Mouse (Mus musculus) stomach, postnatal 0 days (tissue): ENCODE data around the gene Rufy2.

ENCODE experiments used
- CTCF ChIP-seq: IDR thresholded peaks from 2 replicates; pipeline ENCODE4 v1.5.1; 2016; ENCODE audit warnings: antibody characterized with exemption, low read depth, mild to moderate bottlenecking, moderate library complexity
- EP300 ChIP-seq: optimal IDR thresholded peaks from 2 replicates; pipeline ENCODE3; 2016; ENCODE audit warnings: antibody characterized with exemption

GRCm38 (mm10) chr10:63023121-63023748, 43.2 kb downstream of the Rufy2 start:
- TF ChIP-seq CTCF (no peak), EP300 (no peak)
